Mouse (Mus musculus): ENCODE data around the gene Brsk1.
A peak's percentile ranks its signal among the peaks of the same experiment; 100 is the strongest.

The Brsk1 gene

GRCm38 (mm10) chr7:4690387-4690786 is at the start of gene Brsk1:
Gene Brsk1 (plus strand): TSS chr7:4690604.
- peak; percentile 14 to 19 for DNase-seq (ENCODE audit: low spot score in 2 of 2)

GRCm38 (mm10) chr7:4641155-4641554 is 49.2 kb upstream of the Brsk1 start:
- DNase-seq (ENCODE audit: low spot score in 2 of 2) = no peak

- no peak for DNase-seq (ENCODE audit: low spot score in 2 of 2)
Observed at GRCm38 (mm10) chr7:4641956-4642355, 48.4 kb upstream of the Brsk1 start.

GRCm38 (mm10) chr7:4643225-4643624 is 47.2 kb upstream of the Brsk1 start:
- DNase-seq (ENCODE audit: low spot score in 2 of 2) = no peak

- DNase-seq (ENCODE audit: low spot score in 2 of 2) = no peak
Observed at GRCm38 (mm10) chr7:4646806-4647205, 43.6 kb upstream of the Brsk1 start.

- DNase-seq (ENCODE audit: low spot score in 2 of 2) = no peak
Observed at GRCm38 (mm10) chr7:4647291-4647690, 43.1 kb upstream of the Brsk1 start.

- DNase-seq (ENCODE audit: low spot score in 2 of 2) = no peak
Observed at GRCm38 (mm10) chr7:4647992-4648391, 42.4 kb upstream of the Brsk1 start.

GRCm38 (mm10) chr7:4651581-4651980 is 38.8 kb upstream of the Brsk1 start:
- peak; percentile 30 to 45 for DNase-seq (ENCODE audit: low spot score in 2 of 2)

- no peak for DNase-seq (ENCODE audit: low spot score in 2 of 2)
Observed at GRCm38 (mm10) chr7:4652726-4653125, 37.7 kb upstream of the Brsk1 start.

GRCm38 (mm10) chr7:4653351-4653750 is 37.1 kb upstream of the Brsk1 start:
- DNase-seq (ENCODE audit: low spot score in 2 of 2) = no peak

GRCm38 (mm10) chr7:4653780-4654179 is 36.6 kb upstream of the Brsk1 start:
- peak; percentile 81 to 82 for DNase-seq (ENCODE audit: low spot score in 2 of 2)

GRCm38 (mm10) chr7:4654221-4654620 is 36.2 kb upstream of the Brsk1 start:
- DNase-seq (ENCODE audit: low spot score in 2 of 2) = peak in 1 of 2 experiments; percentile 29

- peak; percentile 53 to 67 for DNase-seq (ENCODE audit: low spot score in 2 of 2)
Observed at GRCm38 (mm10) chr7:4655393-4655792, 35.0 kb upstream of the Brsk1 start.

- no peak for DNase-seq (ENCODE audit: low spot score in 2 of 2)
Observed at GRCm38 (mm10) chr7:4655916-4656315, 34.5 kb upstream of the Brsk1 start.

GRCm38 (mm10) chr7:4656818-4657217 is 33.6 kb upstream of the Brsk1 start:
- no peak for DNase-seq (ENCODE audit: low spot score in 2 of 2)

GRCm38 (mm10) chr7:4657521-4658127 is 32.8 kb upstream of the Brsk1 start:
- DNase-seq (ENCODE audit: low spot score in 2 of 2) = no peak

- DNase-seq (ENCODE audit: low spot score in 2 of 2) = peak; percentile 35 to 42
Observed at GRCm38 (mm10) chr7:4658128-4658907, 32.1 kb upstream of the Brsk1 start.

GRCm38 (mm10) chr7:4658912-4659551 is 31.4 kb upstream of the Brsk1 start, which contains the start of gene Ppp6r1:
Gene Ppp6r1 (minus strand): TSS chr7:4659019.
- peak; percentile 95 to 96 for DNase-seq (ENCODE audit: low spot score in 2 of 2)

GRCm38 (mm10) chr7:4659911-4660443 is 30.4 kb upstream of the Brsk1 start:
- DNase-seq (ENCODE audit: low spot score in 2 of 2) = no peak

- DNase-seq (ENCODE audit: low spot score in 2 of 2) = no peak
Observed at GRCm38 (mm10) chr7:4663179-4663578, 27.2 kb upstream of the Brsk1 start.

GRCm38 (mm10) chr7:4663742-4664141 is 26.7 kb upstream of the Brsk1 start:
- no peak for DNase-seq (ENCODE audit: low spot score in 2 of 2)

- no peak for DNase-seq (ENCODE audit: low spot score in 2 of 2)
Observed at GRCm38 (mm10) chr7:4666871-4667270, 23.5 kb upstream of the Brsk1 start.
